Mouse (Mus musculus) monocyte, adult 2 months (primary cell): ENCODE measurements around the gene 1700025F22Rik.
"Not testable (repeated sequence)": the region's sequence is repeated elsewhere in the genome, so short reads cannot be mapped to it uniquely, and the experiment has no call there.

Experiments used
- DNase-seq, 2 experiments: peaks; one replicate each; pipeline ENCODE4 v3.0.0; 2022; ENCODE audit warnings: low spot score in 2 of 2, low read depth in 1 of 2

Gene 1700025F22Rik

DNA sequence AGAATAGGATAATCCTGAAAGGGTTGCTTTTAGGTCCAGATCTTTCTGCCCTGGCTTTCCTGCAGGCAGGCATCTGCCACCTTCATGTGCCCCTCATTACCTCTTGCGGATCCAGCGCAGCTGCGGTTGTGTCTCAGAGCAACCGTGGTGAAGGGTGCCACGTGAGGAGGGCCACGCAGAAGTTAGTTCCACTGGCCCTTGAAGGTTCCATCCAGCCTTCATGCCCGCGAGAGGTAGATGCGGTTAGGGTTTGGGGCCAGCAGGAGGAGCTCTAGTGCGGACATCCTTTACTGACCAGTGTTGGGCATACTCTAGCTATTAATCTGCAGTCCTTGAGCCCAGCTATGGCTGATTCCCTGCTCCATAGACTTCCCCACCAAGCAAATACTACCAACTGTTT lies at the start of gene 1700025F22Rik:
Gene 1700025F22Rik (minus strand): TSS at position 149 of the 400 bp plus-strand sequence.
- DNase-seq, result peak; percentile 4 to 47

DNA sequence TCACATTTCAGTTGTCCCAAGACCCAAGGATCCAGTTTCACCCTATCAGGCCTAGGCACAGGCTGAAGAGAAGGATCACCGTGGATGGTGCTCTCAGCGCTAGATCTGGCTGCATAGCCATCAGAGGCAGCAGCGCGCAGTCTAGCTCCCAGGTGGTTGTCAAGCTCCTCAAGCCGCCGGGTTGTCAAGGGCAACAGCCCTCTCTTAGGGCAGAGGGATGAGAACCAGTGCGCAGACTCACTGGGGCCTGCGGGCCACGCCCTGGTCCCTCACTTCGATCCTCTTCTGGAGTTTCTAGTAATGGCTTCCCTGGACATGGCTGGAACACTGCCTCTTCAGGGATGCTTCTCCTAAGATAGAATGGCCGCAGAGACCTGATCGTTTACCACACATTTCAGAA lies 31.4 kb upstream of the 1700025F22Rik start, which contains the start of gene Ms4a13:
Gene Ms4a13 (minus strand): TSS at position 192 of the 400 bp plus-strand sequence.
- DNase-seq, result no peak

GRCm38 (mm10) chr19:11192552-11192951 lies 27.4 kb upstream of the 1700025F22Rik start:
- DNase-seq, result no peak

DNA sequence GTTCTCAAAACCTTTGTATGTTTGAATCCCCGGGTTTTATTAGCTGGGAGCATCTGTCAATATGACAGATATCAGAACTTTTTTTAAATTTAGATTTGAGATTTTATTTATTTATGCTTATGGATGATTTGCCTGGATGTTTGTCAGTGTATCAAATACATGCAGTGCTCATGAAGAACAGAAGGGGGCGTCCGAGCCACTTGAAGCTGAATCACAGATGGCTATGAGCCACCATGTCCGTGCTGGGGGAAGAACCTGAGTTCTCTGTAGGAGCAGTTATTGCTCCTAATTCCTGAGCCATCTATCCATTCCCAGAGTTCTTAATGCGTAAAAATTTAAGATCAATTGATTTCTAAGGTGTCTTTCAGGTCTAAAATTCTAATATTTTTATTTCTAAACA lies 19.0 kb upstream of the 1700025F22Rik start:
- peak; percentile 8 to 32 for DNase-seq

DNA sequence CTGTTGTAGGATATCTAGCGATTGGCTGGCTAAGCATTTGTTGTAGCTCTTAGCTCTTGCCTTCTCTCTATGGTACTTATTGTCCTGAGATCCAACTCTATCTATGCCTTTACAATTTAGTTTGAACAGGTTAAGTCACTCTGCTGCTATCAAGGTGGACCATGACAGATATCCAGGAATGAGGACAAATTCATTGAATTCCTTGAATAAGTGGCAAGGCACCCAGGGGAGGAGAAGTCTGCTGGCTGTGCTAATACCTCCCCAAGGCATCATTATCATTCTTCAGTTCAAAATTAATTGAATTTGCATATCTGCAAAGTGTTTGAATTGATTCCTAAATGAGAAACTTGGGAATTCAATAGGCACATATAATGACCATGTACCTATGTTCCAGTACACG lies 12.3 kb upstream of the 1700025F22Rik start:
- no peak for DNase-seq

- DNase-seq, result not testable (repeated sequence)
Measured at GRCm38 (mm10) chr19:11157890-11158289, 7.2 kb downstream of the 1700025F22Rik start.

- no peak for DNase-seq
Measured at GRCm38 (mm10) chr19:11135336-11135735, 29.8 kb downstream of the 1700025F22Rik start.

DNA sequence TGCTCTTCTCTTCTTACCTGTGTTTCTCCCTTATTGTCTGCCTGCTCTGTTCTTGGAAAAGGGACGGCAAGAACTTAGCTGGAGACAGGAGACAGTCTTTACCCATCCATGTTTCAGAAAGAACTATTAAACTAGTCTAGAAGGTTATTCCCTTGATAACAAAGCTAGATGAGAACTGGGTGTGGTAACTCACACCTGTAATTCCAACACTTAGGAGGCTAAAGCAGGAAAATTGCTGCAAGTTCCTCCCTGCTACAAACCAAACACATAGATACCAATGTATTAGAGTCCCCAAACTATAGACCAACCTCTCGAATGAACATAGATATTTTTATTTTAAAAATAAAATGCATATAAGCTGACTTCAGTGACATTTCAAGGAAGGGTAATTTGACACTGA lies 30.3 kb downstream of the 1700025F22Rik start:
- DNase-seq, result no peak

- DNase-seq, result not testable (repeated sequence)
Measured at GRCm38 (mm10) chr19:11130776-11131175, 34.3 kb downstream of the 1700025F22Rik start, which contains the start of gene 1700017D01Rik. 1700017D01Rik (minus strand) TSS chr19:11130876.

DNA sequence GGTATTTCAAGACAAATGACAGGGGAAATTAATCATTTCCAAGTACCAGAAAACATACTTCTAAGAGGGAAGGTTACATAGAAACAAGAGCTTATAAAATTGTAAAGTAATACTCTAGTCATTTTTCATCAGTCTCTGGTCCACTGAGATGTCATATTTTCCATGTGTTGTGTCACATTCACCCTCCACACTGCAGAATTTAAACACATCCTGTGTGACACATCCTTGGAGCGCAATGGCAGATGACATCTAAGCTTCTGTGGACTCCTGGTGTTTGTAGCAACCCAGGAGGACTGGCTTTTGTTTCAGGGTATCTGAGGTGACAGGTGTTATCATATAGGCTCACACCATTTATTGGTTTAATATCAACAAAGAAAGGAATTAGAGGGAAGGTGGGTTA lies 35.4 kb downstream of the 1700025F22Rik start:
- no peak for DNase-seq

DNA sequence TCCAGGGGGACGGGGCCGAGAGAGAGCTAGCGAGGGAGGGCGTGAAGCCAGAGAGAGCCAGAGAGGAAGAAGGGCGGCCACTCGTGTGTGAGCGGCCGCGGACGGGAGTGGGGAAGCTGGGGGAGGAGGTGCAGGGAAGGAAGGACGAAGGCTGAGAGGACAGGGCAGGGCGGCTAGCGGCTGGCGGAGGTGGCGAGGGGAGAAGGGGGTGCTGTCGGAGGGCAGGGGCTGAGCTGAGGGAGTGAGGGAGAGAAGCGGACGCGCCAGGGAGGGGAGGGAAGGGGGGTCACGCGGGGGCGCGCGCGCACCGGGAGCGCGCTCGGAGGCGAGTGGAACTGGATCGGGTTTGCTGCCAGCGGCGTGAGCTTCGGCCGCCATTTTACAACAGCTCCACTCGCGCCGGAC lies 44.1 kb downstream of the 1700025F22Rik start:
- not testable (repeated sequence) for DNase-seq

DNA sequence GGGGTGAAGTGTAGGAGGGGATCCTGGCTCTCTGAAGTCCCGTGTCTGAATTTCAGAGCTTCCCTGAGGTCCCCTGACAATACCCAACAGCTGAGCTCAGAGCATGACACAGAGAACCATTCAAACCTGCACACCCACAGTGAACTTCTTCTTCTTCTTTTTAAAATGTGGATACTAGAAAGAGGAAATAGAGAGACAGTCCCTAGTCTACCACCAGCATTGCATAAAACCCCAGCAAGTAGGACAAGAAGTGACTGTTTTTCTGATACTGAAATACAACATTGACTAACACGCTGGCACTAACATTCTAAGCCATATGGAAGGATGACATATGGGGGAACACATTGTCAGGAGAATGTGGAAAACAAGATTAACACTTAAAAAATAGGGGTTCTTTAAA lies 45.8 kb downstream of the 1700025F22Rik start:
- peak in 1 of 2 experiments; percentile 18 for DNase-seq

GRCm38 (mm10) chr19:11107746-11108145 lies 57.4 kb downstream of the 1700025F22Rik start:
- peak; percentile 27 to 34 for DNase-seq

DNA sequence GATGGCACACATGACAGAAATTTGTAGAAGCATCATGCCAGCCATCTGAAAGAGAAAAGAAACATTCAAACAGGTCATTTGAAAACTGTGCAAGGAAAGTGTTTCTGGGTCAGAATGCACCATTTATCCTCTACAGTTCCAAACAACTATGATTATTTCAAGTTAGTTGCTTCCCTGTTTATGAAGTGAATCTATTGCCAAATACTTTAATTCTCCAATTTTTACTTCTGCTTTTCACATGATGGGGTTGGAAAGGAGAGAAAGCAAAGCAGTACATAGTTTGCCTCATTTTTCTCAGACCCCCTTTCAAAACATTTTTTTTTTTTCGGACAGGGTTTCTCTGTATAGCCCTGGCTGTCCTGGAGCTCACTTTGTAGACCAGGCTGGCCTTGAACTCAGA lies 63.2 kb downstream of the 1700025F22Rik start:
- DNase-seq, result no peak

DNA sequence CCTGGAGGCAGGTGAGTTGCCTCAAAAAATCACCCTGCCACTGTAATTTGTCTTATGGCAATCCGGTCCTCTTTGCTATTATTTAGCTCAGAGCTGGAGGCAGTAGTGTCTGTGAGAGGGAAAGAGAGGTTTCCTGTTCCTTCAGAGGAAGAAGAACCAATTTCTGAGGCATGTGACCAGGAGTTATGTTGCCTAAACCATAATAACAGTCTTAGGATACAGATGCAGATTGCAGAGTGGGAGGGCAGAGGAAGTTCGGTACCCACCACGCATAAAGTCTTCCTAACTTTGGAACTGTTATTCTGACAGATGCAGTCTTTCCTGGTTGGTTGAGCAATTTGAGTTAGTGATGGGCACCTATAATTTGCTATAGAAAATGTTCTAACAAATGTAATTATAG lies 66.7 kb downstream of the 1700025F22Rik start:
- DNase-seq, result no peak

DNA sequence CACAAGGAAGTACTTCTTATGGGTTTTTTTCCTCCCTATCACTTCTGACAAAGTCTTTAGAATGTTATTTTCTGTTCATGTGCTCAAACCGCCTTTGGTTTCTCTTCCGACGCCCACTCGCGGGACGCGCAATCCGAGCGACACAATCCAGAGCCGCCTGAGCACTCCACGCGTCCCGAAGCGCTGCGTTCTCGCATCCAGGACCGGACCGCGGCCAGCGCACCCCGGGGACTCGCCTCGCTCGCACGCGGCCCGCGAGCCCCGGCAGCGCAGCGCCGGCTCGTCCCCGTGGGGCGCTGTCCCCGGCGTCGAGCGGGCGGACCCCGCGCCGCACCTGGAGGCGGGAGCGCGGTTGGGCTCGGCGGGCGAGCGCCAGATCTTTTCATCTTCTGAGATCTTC lies 73.0 kb downstream of the 1700025F22Rik start:
- not testable (repeated sequence) for DNase-seq
